Mouse (Mus musculus) intestine, postnatal 0 days (tissue): Measurements from ENCODE around the gene Tapt1. TPM values are rescaled to one million over a fixed set of nuclear protein-coding genes. Genes with fewer than 3 reads are reported as not detected.

Experiments
- ATAC-seq: fragments of 200-750 bp; cut with Nextera tagmentation; 2 replicates; pipeline ENCODE4 v1.8.0; 2017; ENCODE audit warnings: mild to moderate bottlenecking, moderate TSS enrichment, moderate library complexity
- H3K27ac ChIP-seq: fragments of 300-500 bp; sonication (generic); 2 replicates; pipeline ENCODE4 v1.5.1; 2014; ENCODE audit warnings: mild to moderate bottlenecking, low read depth, low read length, moderate library complexity
- H3K27me3 ChIP-seq: fragments of 300-500 bp; sonication (generic); replicated peaks from 2 replicates; pipeline ENCODE4 v1.6.1; 2014; ENCODE audit warnings: low read length, mixed read lengths; ENCODE audit not compliant: control insufficient read depth, insufficient read depth
- H3K36me3 ChIP-seq: fragments of 300-500 bp; sonication (generic); 2 replicates; pipeline ENCODE4 v1.6.1; 2014; ENCODE audit warnings: mild to moderate bottlenecking, moderate library complexity; ENCODE audit not compliant: control insufficient read depth, insufficient read depth
- H3K4me1 ChIP-seq: fragments of 300-500 bp; sonication (generic); replicated peaks from 2 replicates; pipeline ENCODE4 v1.6.1; 2014; ENCODE audit warnings: antibody characterized with exemption, low read length, mixed read lengths; ENCODE audit not compliant: control insufficient read depth, insufficient read depth
- H3K4me2 ChIP-seq: fragments of 300-500 bp; sonication (generic); replicated peaks from 2 replicates; pipeline ENCODE4 v1.6.1; 2014; ENCODE audit warnings: low read depth, mild to moderate bottlenecking, moderate library complexity
- H3K4me3 ChIP-seq: fragments of 300-500 bp; sonication (generic); 2 replicates; pipeline ENCODE4 v1.5.1; 2014; ENCODE audit warnings: low read depth, low read length
- H3K9ac ChIP-seq: fragments of 300-500 bp; sonication (generic); 2 replicates; pipeline ENCODE4 v1.6.1; 2014; ENCODE audit warnings: mild to moderate bottlenecking, low read depth, low read length
- H3K9me3 ChIP-seq: fragments of 300-500 bp; sonication (generic); 2 replicates; pipeline ENCODE4 v1.6.1; 2016; ENCODE audit warnings: mixed run types; ENCODE audit not compliant: control insufficient read depth
- CTCF ChIP-seq: sonication (generic); IDR thresholded peaks from 2 replicates; pipeline ENCODE4 v1.5.1; 2016; ENCODE audit warnings: low read depth, mild to moderate bottlenecking, control low read depth, antibody characterized with exemption, moderate library complexity
- WGBS: fragments of 180-500 bp; shearing (Covaris S2); extraction: QIAGEN DNeasy Blood & Tissue Kit; methylation state at CpG from one replicate; pipeline ENCODE4 v1.1.7; 2014; 5-methylcytosine and 5-hydroxymethylcytosine counted together
- polyA plus RNA-seq: library from polyadenylated mRNA; unstranded; fragments of >200 nt; fragmentation: Nextera tagmentation; extraction: Ambion mirVana; gene quantifications from 2 replicates; pipeline ENCODE4 v1.2.1, GENCODE M21; 2015

Tapt1 gene
- polyA plus RNA-seq, 1 experiment from 2014 or later: 14.1 TPM

GRCm38 (mm10) chr5:44158458-44158857, 68.0 kb downstream of the Tapt1 start:
- 97% methylated on average over 3 of the region's 3 CpGs for WGBS
- Histone ChIP-seq H3K27me3 (no peaks in the 10 kb centered on the region), H3K27ac (no peak overlapping the region), H3K4me2 (no peak overlapping the region), H3K36me3 (no peaks in the 10 kb centered on the region), H3K9ac (no peak overlapping the region), H3K4me3 (no peak overlapping the region), H3K9me3 (no peaks in the 10 kb centered on the region), H3K4me1 (peaks cover 9% of the 10 kb centered on the region)
- no peak for ATAC-seq
- TF ChIP-seq CTCF: no peak

- WGBS: 31% methylated on average over 6 of the region's 6 CpGs
- Histone ChIP-seq H3K27ac (no peak overlapping the region), H3K9me3 (no peaks in the 10 kb centered on the region), H3K36me3 (no peaks in the 10 kb centered on the region), H3K4me3 (no peak overlapping the region), H3K9ac (no peak overlapping the region), H3K27me3 (no peaks in the 10 kb centered on the region), H3K4me1 (peaks cover 9% of the 10 kb centered on the region), H3K4me2 (no peak overlapping the region)
- TF ChIP-seq CTCF: no peak
- 0 out of 2 replicates have a peak, but pooled peaks have one; percentile 44 for ATAC-seq
Observed at GRCm38 (mm10) chr5:44157760-44158159, 68.7 kb downstream of the Tapt1 start.

- TF ChIP-seq CTCF: no peak
- Histone ChIP-seq H3K4me2 (no peak overlapping the region), H3K4me1 (0 out of 2 replicates have a peak, but pooled peaks cover 6% of the 10 kb centered on the region), H3K9ac (no peak overlapping the region), H3K9me3 (peaks cover 8% of the 10 kb centered on the region; the same call in 1 of the 2 replicates), H3K27ac (no peak overlapping the region), H3K36me3 (no peaks in the 10 kb centered on the region), H3K4me3 (no peak overlapping the region), H3K27me3 (no peaks in the 10 kb centered on the region)
- 65% methylated on average over 1 of the region's 1 CpGs for WGBS
- no peak for ATAC-seq
Observed at GRCm38 (mm10) chr5:44153050-44153449, 73.4 kb downstream of the Tapt1 start.

GRCm38 (mm10) chr5:44151327-44152051, 74.9 kb downstream of the Tapt1 start:
- Histone ChIP-seq H3K9me3 (peaks cover 8% of the 10 kb centered on the region; the same call in 1 of the 2 replicates), H3K9ac (no peak overlapping the region), H3K4me2 (no peak overlapping the region), H3K4me1 (no peaks in the 10 kb centered on the region), H3K36me3 (no peaks in the 10 kb centered on the region), H3K27me3 (no peaks in the 10 kb centered on the region), H3K4me3 (no peak overlapping the region), H3K27ac (no peak overlapping the region)
- TF ChIP-seq CTCF: no peak
- peak; percentile 43; the same call in 1 of the 2 replicates for ATAC-seq
- WGBS: 52% methylated on average over 4 of the region's 4 CpGs

- no peak for TF ChIP-seq CTCF
- no peak overlapping the region for H3K9ac ChIP-seq
- H3K9me3 ChIP-seq: peaks cover 8% of the 10 kb centered on the region; the same call in 1 of the 2 replicates
- H3K27ac ChIP-seq: no peak overlapping the region
- H3K4me3 ChIP-seq: no peak overlapping the region
- no peaks in the 10 kb centered on the region; the same call in 1 of the 2 replicates for H3K4me1 ChIP-seq
- H3K27me3 ChIP-seq: no peaks in the 10 kb centered on the region
- H3K36me3 ChIP-seq: no peaks in the 10 kb centered on the region
- no peak for ATAC-seq
- H3K4me2 ChIP-seq: no peak overlapping the region
- 85% methylated on average over 3 of the region's 3 CpGs for WGBS
Observed at GRCm38 (mm10) chr5:44147732-44148131, 78.7 kb downstream of the Tapt1 start.

- H3K27me3 ChIP-seq: no peaks in the 10 kb centered on the region
- no peak overlapping the region for H3K4me3 ChIP-seq
- no peak for TF ChIP-seq CTCF
- no peak overlapping the region for H3K4me2 ChIP-seq
- WGBS: 71% methylated on average over 6 of the region's 6 CpGs
- peaks cover 8% of the 10 kb centered on the region; the same call in 1 of the 2 replicates for H3K9me3 ChIP-seq
- no peak overlapping the region for H3K27ac ChIP-seq
- no peak for ATAC-seq
- no peaks in the 10 kb centered on the region for H3K36me3 ChIP-seq
- H3K4me1 ChIP-seq: no peaks in the 10 kb centered on the region; the same call in 1 of the 2 replicates
- H3K9ac ChIP-seq: no peak overlapping the region
Observed at GRCm38 (mm10) chr5:44146437-44147332, 79.7 kb downstream of the Tapt1 start.
